Mouse (Mus musculus) naive thymus-derived CD4-positive, alpha-beta T cell, adult 2 months (primary cell): ENCODE measurements at regions not wholly inside any gene's neighbourhood (a gene's known extent, or its start where the extent isn't known, plus 50 kb on each side); places are given as distances from the start of the nearest gene placed in this dataset.

ENCODE experiments used
- DNase-seq: peaks from one replicate; pipeline ENCODE4 v3.0.0-alpha.2; 2011; ENCODE audit warnings: low read depth

GRCm38 (mm10) chr2:166403319-166403718 is 247.9 kb upstream of the Sulf2 start:
- no peak for DNase-seq

GRCm38 (mm10) chr2:166401860-166402259 is 246.4 kb upstream of the Sulf2 start:
- no peak for DNase-seq

GRCm38 (mm10) chr2:166400304-166400703 is 244.8 kb upstream of the Sulf2 start:
- no peak for DNase-seq

DNA sequence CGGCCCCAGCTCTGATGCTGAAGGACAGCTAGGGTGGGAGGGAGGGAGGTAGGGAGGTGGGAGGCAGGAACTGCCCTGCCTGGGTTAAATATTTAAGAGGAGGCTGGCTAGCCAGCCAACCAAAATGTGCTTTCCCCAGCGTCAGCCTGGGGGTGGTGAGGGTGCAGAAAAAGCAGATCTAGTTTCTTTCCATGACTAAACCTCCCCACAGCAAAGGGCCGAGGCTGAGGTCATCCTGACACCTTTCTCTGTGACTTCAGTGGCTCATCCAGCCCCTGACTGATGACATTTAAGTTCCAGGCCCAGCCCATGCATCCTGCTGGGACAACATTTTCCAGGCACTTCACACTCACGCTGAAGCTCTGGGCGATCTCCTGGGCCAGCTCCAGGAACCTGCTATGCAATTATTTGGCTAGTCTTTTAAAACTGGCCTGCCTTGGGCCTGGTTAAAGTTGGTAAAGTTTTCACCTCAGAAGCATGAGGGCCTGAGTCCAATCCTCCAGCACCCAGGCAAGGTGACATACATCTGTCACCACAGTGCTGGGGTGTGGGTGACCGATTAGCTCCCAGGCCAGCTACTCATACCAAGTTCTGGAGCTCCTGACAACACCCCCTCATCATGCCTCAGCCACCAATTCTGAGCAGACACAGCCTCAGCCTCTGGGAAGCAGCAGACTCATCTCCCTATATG is 243.8 kb upstream of the Sulf2 start:
- no peak for DNase-seq

DNA sequence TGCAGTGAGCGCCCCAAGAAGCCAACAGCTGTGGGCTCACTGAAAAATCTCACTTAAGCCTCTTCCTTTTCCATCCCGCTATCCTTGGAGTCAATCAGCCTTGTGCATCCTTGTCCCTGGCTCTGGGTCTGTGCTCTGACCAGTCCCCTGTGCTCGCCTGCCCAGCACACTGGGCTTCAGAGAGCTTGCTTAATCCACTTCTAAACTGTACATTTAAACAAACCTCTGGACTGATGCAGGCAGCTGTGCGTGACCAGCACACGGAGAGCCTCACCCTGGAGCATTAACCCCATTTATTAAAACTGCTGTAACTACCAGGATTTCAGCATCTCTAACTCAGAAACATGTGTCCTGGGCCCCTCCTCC is 243.3 kb upstream of the Sulf2 start:
- no peak for DNase-seq

- no peak for DNase-seq
These were observed 242.7 kb upstream of the Sulf2 start for GRCm38 (mm10) chr2:166398156-166398555.

GRCm38 (mm10) chr2:166394666-166395065 is 239.2 kb upstream of the Sulf2 start:
- no peak for DNase-seq

- DNase-seq: no peak
These were observed 235.7 kb upstream of the Sulf2 start for GRCm38 (mm10) chr2:166391176-166391575.

DNA sequence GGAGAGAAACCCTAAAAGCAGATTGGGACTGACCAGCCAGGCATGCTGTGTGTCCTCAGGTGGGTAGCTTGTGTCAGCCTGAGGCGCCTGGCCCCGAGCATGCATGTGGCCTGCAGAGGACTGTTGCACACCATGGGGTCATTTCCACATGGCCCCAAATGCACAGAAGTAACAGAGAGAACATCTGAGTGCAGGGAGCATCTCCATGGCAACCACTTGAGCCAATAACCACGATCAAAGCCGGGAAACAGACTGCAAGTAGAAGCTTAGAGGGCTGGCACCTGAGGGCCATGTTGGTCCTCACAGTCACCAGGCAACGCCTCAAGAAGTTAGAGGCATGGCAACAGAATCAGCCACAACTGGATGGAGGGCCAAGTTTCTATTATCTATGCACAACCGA is 232.6 kb upstream of the Sulf2 start:
- DNase-seq: no peak

DNA sequence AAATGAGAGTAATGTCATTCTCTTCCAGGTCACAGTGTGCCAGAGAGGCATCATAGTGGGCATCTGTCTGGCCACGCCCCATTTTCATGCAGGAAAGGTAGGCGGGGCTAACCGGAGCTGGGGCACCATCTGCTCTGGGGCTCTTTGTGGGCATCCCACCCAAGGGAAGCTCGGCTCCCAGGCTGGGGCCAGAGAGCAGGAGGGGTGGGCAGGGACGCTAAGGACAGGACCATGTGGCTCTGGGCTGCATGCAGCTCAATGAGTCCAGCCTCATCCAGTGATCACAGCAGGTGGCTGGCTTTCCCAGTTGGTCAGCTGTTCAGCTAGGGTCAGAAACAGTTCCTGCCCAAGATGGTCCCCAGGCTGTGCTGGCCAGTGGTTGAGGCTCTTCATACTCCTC is 231.4 kb upstream of the Sulf2 start:
- no peak for DNase-seq

DNA sequence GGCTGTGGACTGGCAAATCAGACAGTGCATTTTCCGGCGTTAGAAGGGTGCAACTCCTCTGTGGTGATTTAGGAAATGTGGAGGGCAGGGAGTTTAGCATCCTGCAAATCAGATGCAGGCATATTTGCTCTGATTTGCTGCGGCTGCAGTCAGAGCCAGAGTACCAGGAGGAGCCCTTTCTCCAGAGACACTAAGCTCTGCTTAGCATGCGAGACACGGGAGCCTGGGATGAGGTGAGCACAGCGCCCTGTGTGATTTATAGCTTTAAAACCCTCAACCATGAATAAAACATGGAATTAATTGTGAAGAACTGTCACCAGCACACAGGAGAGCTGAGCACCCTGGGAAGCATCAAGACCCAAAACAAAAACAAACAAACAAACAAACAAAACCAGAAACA is 229.1 kb upstream of the Sulf2 start:
- DNase-seq: no peak

- no peak for DNase-seq
These were observed 227.9 kb upstream of the Sulf2 start for GRCm38 (mm10) chr2:166383356-166383755.

GRCm38 (mm10) chr2:166382180-166382579 is 226.7 kb upstream of the Sulf2 start:
- no peak for DNase-seq

DNA sequence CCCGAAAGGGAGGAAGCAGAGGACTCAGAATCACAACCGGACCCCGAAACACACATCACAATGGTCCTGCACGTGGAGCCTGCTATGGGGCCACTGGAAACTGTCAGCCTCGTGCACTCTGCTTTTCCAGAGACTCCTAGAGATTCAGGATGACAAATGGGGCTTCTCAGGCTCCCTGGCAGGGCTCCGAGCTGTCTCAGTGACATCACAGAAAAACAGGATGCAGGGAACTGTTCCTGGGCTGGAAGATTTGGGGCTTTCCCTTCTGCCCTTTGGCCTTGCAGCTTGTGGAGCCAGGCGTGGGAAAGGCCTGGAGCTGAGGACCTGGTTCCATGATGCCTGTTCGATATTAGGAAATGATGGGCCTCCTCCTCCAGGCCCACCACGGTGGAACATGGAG is 225.4 kb upstream of the Sulf2 start:
- DNase-seq: no peak

DNA sequence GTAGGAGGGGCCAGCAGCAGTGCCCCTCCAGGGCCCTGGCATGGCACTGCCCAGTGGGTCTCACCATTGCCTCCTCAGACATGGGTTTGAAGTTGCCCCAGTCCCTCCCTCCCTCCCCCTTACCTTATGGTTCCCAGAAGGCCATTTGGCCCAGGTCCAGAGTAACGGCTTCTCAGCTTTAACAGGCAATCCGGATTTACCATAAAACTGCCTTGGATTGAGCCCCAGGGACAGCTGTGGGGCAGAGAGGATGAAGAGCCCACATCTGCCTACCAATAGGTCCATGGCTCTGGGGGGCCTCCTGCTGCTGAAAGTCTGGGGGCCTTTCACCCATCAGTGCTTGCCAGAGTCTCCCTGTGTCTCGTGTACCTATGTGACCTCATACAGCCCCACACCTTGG is 222.9 kb upstream of the Sulf2 start:
- DNase-seq: no peak

GRCm38 (mm10) chr2:166377329-166377728 is 221.9 kb upstream of the Sulf2 start:
- DNase-seq: no peak

GRCm38 (mm10) chr2:166375639-166376038 is 220.2 kb upstream of the Sulf2 start:
- DNase-seq: no peak

DNA sequence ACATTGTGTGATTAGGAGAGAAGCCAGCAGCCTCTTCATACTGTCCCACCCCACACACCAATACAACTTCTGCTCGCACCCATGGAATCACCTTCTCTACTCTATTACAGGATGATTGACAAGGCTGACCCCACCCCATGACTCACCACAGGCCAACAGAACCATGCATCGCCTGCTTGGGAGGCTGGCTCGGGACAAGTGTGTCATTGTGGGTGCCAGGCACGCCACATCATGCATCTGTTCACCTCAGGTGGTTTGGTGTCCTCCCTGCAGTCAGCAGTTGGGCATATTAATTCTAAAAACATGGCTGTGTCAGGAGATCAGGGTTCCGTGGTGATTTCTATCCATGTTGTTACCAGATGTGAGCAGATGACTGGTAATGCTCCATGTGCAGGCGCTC is 215.3 kb upstream of the Sulf2 start:
- no peak for DNase-seq

- DNase-seq: no peak
These were observed 206.2 kb upstream of the Sulf2 start for GRCm38 (mm10) chr2:166361645-166362044.

- no peak for DNase-seq
These were observed 205.3 kb upstream of the Sulf2 start for GRCm38 (mm10) chr2:166360786-166361185.

DNA sequence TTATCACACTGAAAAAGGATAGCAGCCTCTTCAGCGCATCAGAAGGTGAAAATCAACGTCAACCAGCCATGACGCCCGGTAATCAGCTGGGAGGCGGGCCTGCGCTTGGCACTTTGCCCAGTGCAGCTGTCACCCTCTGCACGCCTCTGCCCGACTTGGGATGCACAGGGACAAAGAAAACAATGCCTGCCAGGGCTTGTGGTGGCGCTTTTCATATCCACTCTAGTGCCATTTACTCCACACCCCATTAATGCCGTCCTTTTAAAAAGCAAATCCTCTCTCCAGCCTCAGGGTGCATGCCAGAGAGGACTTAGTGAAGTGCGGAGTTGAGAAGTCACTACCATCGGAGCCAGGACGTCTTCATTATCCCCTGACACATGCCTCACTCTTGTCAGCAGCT is 204.5 kb upstream of the Sulf2 start:
- DNase-seq: no peak

DNA sequence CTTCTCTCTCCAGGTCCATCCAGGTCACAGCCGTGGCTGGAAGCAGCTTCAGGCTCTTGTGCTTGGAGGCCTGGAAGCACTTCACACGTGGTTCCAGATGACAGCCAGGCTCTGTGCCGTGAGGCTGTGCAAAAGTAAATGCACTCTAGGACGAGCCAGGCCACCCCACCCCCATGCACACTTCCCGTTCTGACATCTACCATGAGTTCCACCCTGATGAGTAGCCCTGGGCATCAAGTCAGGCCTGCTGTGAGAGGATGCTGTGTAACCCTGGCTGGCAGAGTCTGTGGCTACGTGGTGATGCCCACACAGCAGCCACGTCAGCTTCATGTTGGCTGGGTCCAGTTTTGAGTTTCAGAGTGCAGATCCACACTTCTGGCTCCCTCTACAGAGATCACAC is 202.4 kb upstream of the Sulf2 start:
- no peak for DNase-seq

GRCm38 (mm10) chr2:166355944-166356343 is 200.5 kb upstream of the Sulf2 start:
- DNase-seq: no peak

- no peak for DNase-seq
These were observed 200.0 kb upstream of the Sulf2 start for GRCm38 (mm10) chr2:166355446-166355845.

DNA sequence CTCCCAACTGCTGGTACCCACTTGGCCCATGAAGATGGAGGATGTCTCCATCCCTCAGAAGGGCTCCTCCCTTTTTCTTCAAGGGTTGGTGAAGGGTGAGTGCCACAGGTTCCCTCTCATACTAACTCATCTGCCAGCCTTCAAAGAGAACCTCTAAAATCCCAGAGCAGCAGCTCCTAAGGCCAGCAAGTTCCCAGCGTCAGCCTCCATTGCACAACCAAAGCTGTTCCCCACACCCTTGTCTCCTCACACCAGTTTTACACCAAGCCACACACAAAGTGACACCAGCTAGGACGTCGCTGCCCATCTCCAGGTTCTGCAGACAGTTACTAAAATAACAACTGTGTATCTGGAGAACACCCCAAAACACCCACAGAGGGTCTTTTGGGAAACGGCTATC is 198.9 kb upstream of the Sulf2 start:
- DNase-seq: no peak
